Mouse (Mus musculus) forebrain, embryonic 14.5 days (tissue): ENCODE results near the gene Shank2. TPM values are rescaled to one million over a fixed set of nuclear protein-coding genes. Genes with fewer than 3 reads are reported as not detected.

Source experiments
- ATAC-seq: fragments of 200-750 bp; cut with Nextera tagmentation; 2 replicates; pipeline ENCODE4 v1.8.0; 2017; ENCODE audit warnings: mild to moderate bottlenecking, moderate library complexity
- DNase-seq: peaks from one replicate; pipeline ENCODE4 v3.0.0-alpha.2; 2015; ENCODE audit warnings: low spot score
- H3K27ac ChIP-seq: fragments of 300-500 bp; sonication (generic); 2 replicates; pipeline ENCODE4 v1.5.1; 2014; ENCODE audit warnings: low read depth, mild to moderate bottlenecking, control low read depth, low read length, moderate library complexity
- H3K27me3 ChIP-seq: fragments of 300-500 bp; sonication (generic); replicated peaks from 2 replicates; pipeline ENCODE4 v1.6.1; 2014; ENCODE audit warnings: low read length, control low read depth, mixed read lengths; ENCODE audit not compliant: control insufficient read depth, insufficient read depth
- H3K36me3 ChIP-seq: fragments of 300-500 bp; sonication (generic); 2 replicates; pipeline ENCODE4 v1.6.1; 2014; ENCODE audit warnings: low read length, control low read depth; ENCODE audit not compliant: control insufficient read depth, insufficient read depth
- H3K4me1 ChIP-seq: fragments of 300-500 bp; sonication (generic); 2 replicates; pipeline ENCODE4 v1.6.1; 2014; ENCODE audit warnings: antibody characterized with exemption, low read length, control low read depth; ENCODE audit not compliant: control insufficient read depth, insufficient read depth
- H3K4me2 ChIP-seq: fragments of 300-500 bp; sonication (generic); 2 replicates; pipeline ENCODE4 v1.6.1; 2014; ENCODE audit warnings: mild to moderate bottlenecking, control low read depth, low read length
- H3K4me3 ChIP-seq: fragments of 300-500 bp; sonication (generic); 2 replicates; pipeline ENCODE4 v1.5.1; 2014; ENCODE audit warnings: low read depth, low read length, control low read depth
- H3K9ac ChIP-seq: fragments of 300-500 bp; sonication (generic); 2 replicates; pipeline ENCODE4 v1.6.1; 2014; ENCODE audit warnings: mild to moderate bottlenecking, low read length, control low read depth, moderate library complexity
- H3K9me3 ChIP-seq: fragments of 300-500 bp; sonication (generic); replicated peaks from 2 replicates; pipeline ENCODE4 v1.6.1; 2016; ENCODE audit warnings: low read length, control low read depth, mixed read lengths; ENCODE audit not compliant: control insufficient read depth
- WGBS: fragments of 180-500 bp; shearing (Covaris S2); extraction: QIAGEN DNeasy Blood & Tissue Kit; methylation state at CpG from one replicate; pipeline ENCODE4 v1.1.7; 2014; 5-methylcytosine and 5-hydroxymethylcytosine counted together
- polyA plus RNA-seq: library from polyadenylated mRNA; unstranded; fragments of >200 nt; fragmentation: Nextera tagmentation; extraction: Ambion mirVana; gene quantifications from 2 replicates; pipeline ENCODE4 v1.2.1, GENCODE M21; 2014

Gene Shank2
- polyA plus RNA-seq, 1 experiment from 2014 or later, result 4.6 TPM

GRCm38 (mm10) chr7:144134699-144135098 is 133.0 kb downstream of the Shank2 start:
- no peak overlapping the region for H3K9ac ChIP-seq
- 0 out of 2 replicates have a peak, but pooled peaks cover 2% of the 10 kb centered on the region for H3K4me1 ChIP-seq
- no peaks in the 10 kb centered on the region for H3K9me3 ChIP-seq
- H3K4me3 ChIP-seq, result no peak overlapping the region
- WGBS, result 90% methylated on average over 11 of the region's 11 CpGs
- no peaks in the 10 kb centered on the region for H3K36me3 ChIP-seq
- DNase-seq, result no peak
- no peaks in the 10 kb centered on the region for H3K27me3 ChIP-seq
- H3K27ac ChIP-seq, result no peak overlapping the region
- no peak overlapping the region for H3K4me2 ChIP-seq
- no peak for ATAC-seq

- 82% methylated on average over 2 of the region's 2 CpGs for WGBS
- Histone ChIP-seq H3K4me1 (0 out of 2 replicates have a peak, but pooled peaks cover 2% of the 10 kb centered on the region), H3K9me3 (no peaks in the 10 kb centered on the region), H3K4me2 (no peak overlapping the region), H3K4me3 (no peak overlapping the region), H3K27me3 (no peaks in the 10 kb centered on the region), H3K27ac (no peak overlapping the region), H3K36me3 (no peaks in the 10 kb centered on the region), H3K9ac (no peak overlapping the region)
- DNase-seq (no peak), ATAC-seq (no peak)
These were observed 136.1 kb downstream of the Shank2 start for GRCm38 (mm10) chr7:144137827-144138226.

GRCm38 (mm10) chr7:144138476-144138875 is 136.7 kb downstream of the Shank2 start:
- 41% methylated on average over 2 of the region's 2 CpGs for WGBS
- H3K9ac ChIP-seq, result no peak overlapping the region
- H3K9me3 ChIP-seq, result no peaks in the 10 kb centered on the region
- H3K27ac ChIP-seq, result no peak overlapping the region
- no peak overlapping the region for H3K4me3 ChIP-seq
- 0 out of 2 replicates have a peak, but pooled peaks cover 2% of the 10 kb centered on the region for H3K4me1 ChIP-seq
- ATAC-seq (no peak), DNase-seq (no peak)
- H3K4me2 ChIP-seq, result no peak overlapping the region
- H3K27me3 ChIP-seq, result no peaks in the 10 kb centered on the region
- no peaks in the 10 kb centered on the region for H3K36me3 ChIP-seq

- Histone ChIP-seq H3K27ac (no peak overlapping the region), H3K36me3 (no peaks in the 10 kb centered on the region), H3K9ac (no peak overlapping the region), H3K27me3 (no peaks in the 10 kb centered on the region), H3K9me3 (no peaks in the 10 kb centered on the region), H3K4me1 (no peaks in the 10 kb centered on the region), H3K4me3 (no peak overlapping the region), H3K4me2 (no peak overlapping the region)
- no peak for DNase-seq
- WGBS, result 85% methylated on average over 2 of the region's 2 CpGs
- ATAC-seq, result no peak
These were observed 138.0 kb downstream of the Shank2 start for GRCm38 (mm10) chr7:144139691-144140090.

- ATAC-seq (no peak), DNase-seq (no peak)
- H3K36me3 ChIP-seq, result no peaks in the 10 kb centered on the region
- no peaks in the 10 kb centered on the region for H3K27me3 ChIP-seq
- no peak overlapping the region for H3K9ac ChIP-seq
- no peak overlapping the region for H3K4me2 ChIP-seq
- H3K4me1 ChIP-seq, result no peaks in the 10 kb centered on the region
- 78% methylated on average over 3 of the region's 3 CpGs for WGBS
- H3K27ac ChIP-seq, result no peak overlapping the region
- no peaks in the 10 kb centered on the region for H3K9me3 ChIP-seq
- no peak overlapping the region for H3K4me3 ChIP-seq
These were observed 138.7 kb downstream of the Shank2 start for GRCm38 (mm10) chr7:144140470-144140869.

- no peak overlapping the region for H3K4me2 ChIP-seq
- no peak overlapping the region for H3K27ac ChIP-seq
- no peaks in the 10 kb centered on the region for H3K36me3 ChIP-seq
- DNase-seq (no peak), ATAC-seq (no peak)
- no peaks in the 10 kb centered on the region for H3K4me1 ChIP-seq
- no peaks in the 10 kb centered on the region for H3K9me3 ChIP-seq
- no peak overlapping the region for H3K4me3 ChIP-seq
- H3K27me3 ChIP-seq, result no peaks in the 10 kb centered on the region
- WGBS, result 69% methylated on average over 4 of the region's 4 CpGs
- no peak overlapping the region for H3K9ac ChIP-seq
These were observed 140.3 kb downstream of the Shank2 start for GRCm38 (mm10) chr7:144142036-144142435.

- DNase-seq (peak; percentile 29), ATAC-seq (no peak)
- H3K27me3 ChIP-seq, result no peaks in the 10 kb centered on the region
- H3K4me1 ChIP-seq, result no peaks in the 10 kb centered on the region
- no peaks in the 10 kb centered on the region for H3K9me3 ChIP-seq
- no peak overlapping the region for H3K9ac ChIP-seq
- 32% methylated on average over 2 of the region's 2 CpGs for WGBS
- H3K4me2 ChIP-seq, result no peak overlapping the region
- no peak overlapping the region for H3K27ac ChIP-seq
- no peaks in the 10 kb centered on the region for H3K36me3 ChIP-seq
- no peak overlapping the region for H3K4me3 ChIP-seq
These were observed 142.2 kb downstream of the Shank2 start for GRCm38 (mm10) chr7:144143941-144144340.

- WGBS, result 77% methylated on average over 4 of the region's 4 CpGs
- H3K4me1 ChIP-seq, result no peaks in the 10 kb centered on the region
- ATAC-seq (no peak), DNase-seq (peak; percentile 22)
- H3K9ac ChIP-seq, result no peak overlapping the region
- no peaks in the 10 kb centered on the region for H3K36me3 ChIP-seq
- H3K4me3 ChIP-seq, result no peak overlapping the region
- H3K9me3 ChIP-seq, result no peaks in the 10 kb centered on the region
- no peaks in the 10 kb centered on the region for H3K27me3 ChIP-seq
- H3K4me2 ChIP-seq, result no peak overlapping the region
- no peak overlapping the region for H3K27ac ChIP-seq
These were observed 146.4 kb downstream of the Shank2 start for GRCm38 (mm10) chr7:144148111-144148510.

- no peaks in the 10 kb centered on the region for H3K36me3 ChIP-seq
These were observed 151.4 kb downstream of the Shank2 start for GRCm38 (mm10) chr7:144153124-144153523.

More at GRCm38 (mm10) chr7:144153124-144153523, 151.4 kb downstream of the Shank2 start:
- Histone ChIP-seq H3K27me3 (no peaks in the 10 kb centered on the region), H3K9ac (no peak overlapping the region), H3K4me3 (no peak overlapping the region), H3K4me1 (no peaks in the 10 kb centered on the region), H3K27ac (no peak overlapping the region), H3K9me3 (no peaks in the 10 kb centered on the region), H3K4me2 (no peak overlapping the region)
- no peak for ATAC-seq
- DNase-seq, result no peak
- WGBS, result 88% methylated on average over 4 of the region's 4 CpGs
